Mouse (Mus musculus) adrenal gland, postnatal 36 days (tissue): ENCODE measurements around the gene Nfya. TPM values are rescaled to one million over a fixed set of nuclear protein-coding genes. Genes with fewer than 3 reads are reported as not detected.

Experiments used
- DNase-seq, 2 experiments: peaks; one replicate each; pipeline ENCODE4 v3.0.0; 2021; ENCODE audit warnings: mixed read lengths in 1 of 2
- long read RNA-seq, 2 experiments: library from polyadenylated mRNA; stranded (forward); transcript quantifications; one replicate each; pipeline ENCODE4 v2.0.0; 2021; ENCODE audit warnings: borderline sequencing depth in 2 of 2
- total RNA-seq, 2 experiments: library from RNA; stranded (reverse); gene quantifications; 2 replicates each; pipeline ENCODE4 v1.2.3; 2021

The Nfya gene
- total RNA-seq, result 10 to 100 TPM; 31.0 to 39.9 TPM
- long read RNA-seq, experiment 1, partial matches to known transcripts, result 0 of 2 reads
- long read RNA-seq, experiment 1, other reads (novel, unspliced or antisense), result 0 of 2 reads
- long read RNA-seq, experiment 2, result 0 reads

- DNase-seq, result peak; percentile 99 to 100
Observed at GRCm38 (mm10) chr17:48409380-48410298, at the start of gene Nfya, which contains the start of gene Oard1. Gene Nfya, minus strand, starts transcription at chr17:48409906. Gene Oard1, plus strand, starts transcription at chr17:48410014.

GRCm38 (mm10) chr17:48457971-48458653 is 48.4 kb upstream of the Nfya start:
- no peak for DNase-seq

GRCm38 (mm10) chr17:48455955-48456354 is 46.2 kb upstream of the Nfya start:
- DNase-seq, result no peak

GRCm38 (mm10) chr17:48454688-48455087 is 45.0 kb upstream of the Nfya start, which contains the start of gene Unc5cl:
Gene Unc5cl, plus strand, starts transcription at chr17:48454901.
- DNase-seq, result no peak

GRCm38 (mm10) chr17:48454190-48454589 is 44.5 kb upstream of the Nfya start:
- DNase-seq, result no peak

- no peak for DNase-seq
Observed at GRCm38 (mm10) chr17:48453489-48453888, 43.8 kb upstream of the Nfya start.

GRCm38 (mm10) chr17:48451753-48452444 is 42.2 kb upstream of the Nfya start:
- DNase-seq, result no peak

- DNase-seq, result no peak
Observed at GRCm38 (mm10) chr17:48451353-48451675, 41.6 kb upstream of the Nfya start, which contains the start of gene Tspo2. Gene Tspo2, minus strand, starts transcription at chr17:48451522.

- DNase-seq, result no peak
Observed at GRCm38 (mm10) chr17:48450666-48451352, 41.1 kb upstream of the Nfya start.

- no peak for DNase-seq
Observed at GRCm38 (mm10) chr17:48447675-48448074, 38.0 kb upstream of the Nfya start.

GRCm38 (mm10) chr17:48443542-48444145 is 33.9 kb upstream of the Nfya start:
- DNase-seq, result no peak

- peak; percentile 63 to 74 for DNase-seq
Observed at GRCm38 (mm10) chr17:48442745-48443457, 33.2 kb upstream of the Nfya start.

- DNase-seq, result no peak
Observed at GRCm38 (mm10) chr17:48437421-48437911, 27.8 kb upstream of the Nfya start.

- DNase-seq, result no peak
Observed at GRCm38 (mm10) chr17:48436487-48436886, 26.8 kb upstream of the Nfya start.

- no peak for DNase-seq
Observed at GRCm38 (mm10) chr17:48434479-48434878, 24.8 kb upstream of the Nfya start.

- DNase-seq, result no peak
Observed at GRCm38 (mm10) chr17:48433689-48434330, 24.1 kb upstream of the Nfya start.

- DNase-seq, result no peak
Observed at GRCm38 (mm10) chr17:48433006-48433655, 23.4 kb upstream of the Nfya start.

GRCm38 (mm10) chr17:48432158-48432980 is 22.7 kb upstream of the Nfya start, which contains the start of gene Apobec2:
Gene Apobec2, minus strand, starts transcription at chr17:48432930.
- DNase-seq, result no peak
